In genomic region chr6:90514883-90515405, GRCm38 (mm10) we compare ENCODE assay signal across 8 mouse cellular contexts. TPM values are rescaled to one million over a fixed set of nuclear protein-coding genes. Genes with fewer than 3 reads are reported as not detected.
A peak's percentile ranks its signal among the peaks of the same experiment; 100 is the strongest.
DNase-seq lines count a peak whose midpoint lies in the region; ATAC-seq and TF ChIP-seq lines count a peak whose summit lies in the region.

No protein-coding gene starts in this region.

- 0 out of 2 replicates have a peak, but pooled peaks cover 5% of the 10 kb centered on the region for H3K4me1 ChIP-seq in forebrain, embryonic 10.5 days
- H3K4me1 ChIP-seq in heart, embryonic 14.5 days (ENCODE audit: control insufficient read depth in 2 of 2, insufficient read depth in 2 of 2, low read length in 2 of 2) = no peaks in the 10 kb centered on the region
- H3K4me1 ChIP-seq in liver, embryonic 12.5 days = no peaks in the 10 kb centered on the region
- H3K4me1 ChIP-seq in neural tube, embryonic 12.5 days = no peaks in the 10 kb centered on the region
- H3K4me1 ChIP-seq in stomach, postnatal 0 days (replicated peaks; ENCODE audit: control insufficient read depth, insufficient read depth) = no peaks in the 10 kb centered on the region

- WGBS in forebrain, embryonic 10.5 days = 45% methylated on average over 4 of the region's 4 CpGs
- WGBS in heart, embryonic 14.5 days = 40% methylated on average over 4 of the region's 4 CpGs
- WGBS in liver, embryonic 12.5 days (ENCODE audit: insufficient replicate concordance) = 29% methylated on average over 4 of the region's 4 CpGs
- WGBS in neural tube, embryonic 12.5 days = 57% methylated on average over 4 of the region's 4 CpGs
- WGBS in stomach, postnatal 0 days = 33% methylated on average over 4 of the region's 4 CpGs

- no peak for TF ChIP-seq EP300 in stomach, postnatal 0 days (optimal IDR thresholded peaks at IDR 0.05)

- ATAC-seq in heart, embryonic 14.5 days (ENCODE audit: insufficient number of reproducible peaks, insufficient read depth, low FRiP score, low read depth) = peak; percentile 66; the same call in 1 of the 2 replicates
- peak; percentile 60 for ATAC-seq in liver, embryonic 12.5 days
- ATAC-seq in neural tube, embryonic 12.5 days (ENCODE audit: low FRiP score, low read depth) = peak; percentile 76
- peak; percentile 93 for ATAC-seq in stomach, postnatal 0 days (ENCODE audit: low FRiP score, low TSS enrichment)

- no peaks in the 10 kb centered on the region for H3K36me3 ChIP-seq in forebrain, embryonic 10.5 days (replicated peaks)
- no peaks in the 10 kb centered on the region for H3K36me3 ChIP-seq in heart, embryonic 14.5 days (ENCODE audit: control insufficient read depth, insufficient read depth, low read length)
- no peaks in the 10 kb centered on the region for H3K36me3 ChIP-seq in liver, embryonic 12.5 days
- no peaks in the 10 kb centered on the region for H3K36me3 ChIP-seq in neural tube, embryonic 12.5 days
- H3K36me3 ChIP-seq in stomach, postnatal 0 days (ENCODE audit: control insufficient read depth, insufficient read depth, low read length) = no peaks in the 10 kb centered on the region

- H3K27me3 ChIP-seq in forebrain, embryonic 10.5 days (ENCODE audit: poor library complexity, severe bottlenecking) = no peaks in the 10 kb centered on the region
- no peaks in the 10 kb centered on the region for H3K27me3 ChIP-seq in heart, embryonic 14.5 days (ENCODE audit: control insufficient read depth, insufficient read depth, low read length)
- no peaks in the 10 kb centered on the region for H3K27me3 ChIP-seq in liver, embryonic 12.5 days (replicated peaks)
- H3K27me3 ChIP-seq in neural tube, embryonic 12.5 days (replicated peaks) = no peaks in the 10 kb centered on the region
- H3K27me3 ChIP-seq in stomach, postnatal 0 days (ENCODE audit: control insufficient read depth, insufficient read depth, low read length) = no peaks in the 10 kb centered on the region

- no peak overlapping the region for H3K27ac ChIP-seq in forebrain, embryonic 10.5 days
- no peak overlapping the region for H3K27ac ChIP-seq in heart, embryonic 14.5 days (replicated peaks in 1 of 2; ENCODE audit: control insufficient read depth in 1 of 2, insufficient read depth in 1 of 2, low read depth in 2 of 2, low read length in 2 of 2)
- no peak overlapping the region for H3K27ac ChIP-seq in liver, embryonic 12.5 days
- no peak overlapping the region for H3K27ac ChIP-seq in neural tube, embryonic 12.5 days
- H3K27ac ChIP-seq in stomach, postnatal 0 days (replicated peaks) = no peak overlapping the region

- peak; percentile 92 for TF ChIP-seq CTCF in stomach, postnatal 0 days (IDR thresholded peaks at IDR 0.05; ENCODE audit: low read depth)

- no peak overlapping the region for H3K4me3 ChIP-seq in forebrain, embryonic 10.5 days
- H3K4me3 ChIP-seq in heart, embryonic 14.5 days (ENCODE audit: control insufficient read depth in 1 of 2, insufficient read depth in 1 of 2, low read depth in 1 of 2, low read length in 2 of 2) = no peak overlapping the region
- H3K4me3 ChIP-seq in liver, embryonic 12.5 days = no peak overlapping the region
- no peak overlapping the region for H3K4me3 ChIP-seq in neural tube, embryonic 12.5 days
- no peak overlapping the region for H3K4me3 ChIP-seq in stomach, postnatal 0 days (ENCODE audit: low read depth, low read length)

- no peak overlapping the region for H3K9ac ChIP-seq in heart, embryonic 14.5 days (ENCODE audit: low read length)
- H3K9ac ChIP-seq in liver, embryonic 12.5 days = no peak overlapping the region
- H3K9ac ChIP-seq in neural tube, embryonic 12.5 days = no peak overlapping the region
- H3K9ac ChIP-seq in stomach, postnatal 0 days (ENCODE audit: low read length) = no peak overlapping the region

- peak; percentile 37 for DNase-seq in 416B (ENCODE audit: low read depth)
- DNase-seq in c-Kit-negative CD71-positive TER-119-positive erythroid progenitor cells, embryonic 14.5 days (ENCODE audit: low read depth, low spot score) = peak; percentile 12
- DNase-seq in forebrain, embryonic 10.5 days (ENCODE audit: extremely low spot score, low spot score) = peak; percentile 83
- peak; percentile 93 for DNase-seq in kidney, postnatal 10 days
- DNase-seq in stomach, postnatal 0 days (ENCODE audit: low spot score) = peak; percentile 81

- H3K9me3 ChIP-seq in forebrain, embryonic 10.5 days = no peaks in the 10 kb centered on the region
- no peaks in the 10 kb centered on the region for H3K9me3 ChIP-seq in heart, embryonic 14.5 days (ENCODE audit: control insufficient read depth, low read length)
- H3K9me3 ChIP-seq in liver, embryonic 12.5 days (replicated peaks) = no peaks in the 10 kb centered on the region
- H3K9me3 ChIP-seq in neural tube, embryonic 12.5 days = no peaks in the 10 kb centered on the region
- H3K9me3 ChIP-seq in stomach, postnatal 0 days (ENCODE audit: control insufficient read depth, low read length) = no peaks in the 10 kb centered on the region

- H3K4me2 ChIP-seq in heart, embryonic 14.5 days (ENCODE audit: low read length) = no peak overlapping the region
- H3K4me2 ChIP-seq in liver, embryonic 12.5 days = no peak overlapping the region
- no peak overlapping the region for H3K4me2 ChIP-seq in neural tube, embryonic 12.5 days (replicated peaks)
- H3K4me2 ChIP-seq in stomach, postnatal 0 days (replicated peaks; ENCODE audit: low read depth) = no peak overlapping the region

RNA-seq across cellular contexts. Expression of gene Aldh1l1, which starts 28.7 kb away (rescaled TPM):
- 1.7 and 2.1 TPM in 2 replicates for polyA plus RNA-seq in forebrain, embryonic 10.5 days (2016; fragmentation: Nextera tagmentation; extraction: Ambion mirVana)
- 0.59 and 1.1 TPM in 2 replicates for polyA plus RNA-seq in heart, embryonic 14.5 days (2014; fragmentation: Nextera tagmentation; extraction: Ambion mirVana)
- 8.0 and 11.6 TPM in 2 replicates for polyA plus RNA-seq in liver, embryonic 12.5 days (2016; fragmentation: Nextera tagmentation; extraction: Ambion mirVana)
- 9.5 and 9.7 TPM in 2 replicates for polyA plus RNA-seq in neural tube, embryonic 12.5 days (2016; fragmentation: Nextera tagmentation; extraction: Ambion mirVana)
- 6.6 and 7.6 TPM in 2 replicates for polyA plus RNA-seq in stomach, postnatal 0 days (2015; fragmentation: Nextera tagmentation; extraction: Ambion mirVana)

RNA-seq across cellular contexts. Expression of gene Klf15, which starts 52.6 kb away (rescaled TPM):
- polyA plus RNA-seq in forebrain, embryonic 10.5 days (2016; fragmentation: Nextera tagmentation; extraction: Ambion mirVana) = 5.5 and 5.6 TPM in 2 replicates
- polyA plus RNA-seq in heart, embryonic 14.5 days (2014; fragmentation: Nextera tagmentation; extraction: Ambion mirVana) = 13.1 and 14.9 TPM in 2 replicates
- 8.6 and 10.3 TPM in 2 replicates for polyA plus RNA-seq in liver, embryonic 12.5 days (2016; fragmentation: Nextera tagmentation; extraction: Ambion mirVana)
- 6.1 and 6.6 TPM in 2 replicates for polyA plus RNA-seq in neural tube, embryonic 12.5 days (2016; fragmentation: Nextera tagmentation; extraction: Ambion mirVana)
- 4.1 and 4.2 TPM in 2 replicates for polyA plus RNA-seq in stomach, postnatal 0 days (2015; fragmentation: Nextera tagmentation; extraction: Ambion mirVana)

Comparison
In these comparisons a context has a peak if more than half of its experiments do, and no peak if none do; other contexts are left out.
1. DNase-seq: peak in every context shown above with its lines; median percentile 93 in kidney, postnatal 10 days; 83 in forebrain, embryonic 10.5 days; 81 in stomach, postnatal 0 days; 37 in 416B; 12 in c-Kit-negative CD71-positive TER-119-positive erythroid progenitor cells, embryonic 14.5 days.